Mouse (Mus musculus): ENCODE measurements around the gene Fgfr2. TPM values are rescaled to one million over a fixed set of nuclear protein-coding genes. Genes with fewer than 3 reads are reported as not detected.
"Not testable (repeated sequence)": the region's sequence is repeated elsewhere in the genome, so short reads cannot be mapped to it uniquely, and the experiment has no call there.

Fgfr2 gene
- polyA plus RNA-seq, 1 experiment from 2014 or later: 39.4 TPM

DNA sequence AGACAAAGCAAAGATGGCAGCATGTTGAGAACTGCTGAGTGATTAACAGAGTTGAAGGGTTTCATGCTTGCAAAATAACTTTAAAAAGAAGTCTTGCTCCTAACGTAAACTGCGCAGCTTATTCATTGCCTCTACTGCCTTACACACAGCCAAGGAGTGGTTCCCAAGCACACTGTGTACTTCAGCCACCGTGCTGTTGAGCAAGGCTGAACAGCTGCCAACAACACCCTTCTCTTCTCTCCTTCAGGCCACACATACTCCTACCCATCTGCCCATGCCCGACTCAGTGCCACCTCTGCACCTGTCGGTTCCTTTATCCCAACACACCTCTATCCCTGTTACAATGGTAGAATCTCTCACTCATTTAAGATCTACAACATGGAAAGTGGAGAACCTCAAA, 2620.1 kb downstream of the Fgfr2 start:
- Histone ChIP-seq H3K27ac (no peak overlapping the region), H3K27me3 (no peaks in the 10 kb centered on the region), H3K36me3 (peaks cover 61% of the 10 kb centered on the region), H3K4me1 (replicated peaks) (no peaks in the 10 kb centered on the region), H3K4me2 (replicated peaks) (no peak overlapping the region), H3K9ac (replicated peaks) (no peak overlapping the region), H3K4me3 (replicated peaks) (no peak overlapping the region), H3K9me3 (no peaks in the 10 kb centered on the region)
- 96% methylated on average over 5 of the region's 5 CpGs for WGBS
- ATAC-seq: no peak

GRCm38 (mm10) chr7:130501499-130501898, 2621.7 kb downstream of the Fgfr2 start:
- H3K36me3 ChIP-seq: peaks cover 49% of the 10 kb centered on the region
- no peak overlapping the region for H3K4me2 ChIP-seq (replicated peaks)
- H3K27ac ChIP-seq: no peak overlapping the region
- 85% methylated on average over 1 of the region's 1 CpGs for WGBS
- no peaks in the 10 kb centered on the region for H3K4me1 ChIP-seq (replicated peaks)
- H3K27me3 ChIP-seq: no peaks in the 10 kb centered on the region
- ATAC-seq: no peak
- no peak overlapping the region for H3K4me3 ChIP-seq (replicated peaks)
- H3K9ac ChIP-seq (replicated peaks): no peak overlapping the region
- H3K9me3 ChIP-seq: no peaks in the 10 kb centered on the region

GRCm38 (mm10) chr7:130493346-130493745, 2629.8 kb downstream of the Fgfr2 start:
- WGBS: 93% methylated on average over 3 of the region's 3 CpGs
- Histone ChIP-seq H3K36me3 (peaks cover 9% of the 10 kb centered on the region), H3K4me1 (replicated peaks) (no peaks in the 10 kb centered on the region; the same call in 1 of the 2 replicates), H3K4me3 (replicated peaks) (no peak overlapping the region), H3K27me3 (no peaks in the 10 kb centered on the region), H3K9ac (replicated peaks) (no peak overlapping the region), H3K27ac (no peak overlapping the region), H3K4me2 (replicated peaks) (no peak overlapping the region), H3K9me3 (no peaks in the 10 kb centered on the region)
- ATAC-seq: no peak

- no peak overlapping the region for H3K4me2 ChIP-seq (replicated peaks)
- H3K27me3 ChIP-seq: no peaks in the 10 kb centered on the region
- peaks cover 19% of the 10 kb centered on the region for H3K36me3 ChIP-seq
- no peak for ATAC-seq
- H3K9ac ChIP-seq (replicated peaks): no peak overlapping the region
- H3K27ac ChIP-seq: no peak overlapping the region
- H3K9me3 ChIP-seq: no peaks in the 10 kb centered on the region; the same call in 1 of the 2 replicates
- H3K4me3 ChIP-seq (replicated peaks): no peak overlapping the region
- no peaks in the 10 kb centered on the region; the same call in 1 of the 2 replicates for H3K4me1 ChIP-seq (replicated peaks)
Measured at GRCm38 (mm10) chr7:130492026-130492425, 2631.1 kb downstream of the Fgfr2 start.

GRCm38 (mm10) chr7:130479003-130479402, 2644.1 kb downstream of the Fgfr2 start:
- not testable (repeated sequence) for ATAC-seq; H3K9ac ChIP-seq (replicated peaks); H3K27ac ChIP-seq; H3K9me3 ChIP-seq; H3K4me3 ChIP-seq (replicated peaks); H3K4me2 ChIP-seq (replicated peaks); H3K4me1 ChIP-seq (replicated peaks); H3K27me3 ChIP-seq
- WGBS: 89% methylated on average over 3 of the region's 3 CpGs
- H3K36me3 ChIP-seq: peaks cover 16% of the 10 kb centered on the region

GRCm38 (mm10) chr7:130475970-130476369, 2647.2 kb downstream of the Fgfr2 start:
- Histone ChIP-seq H3K27ac (no peak overlapping the region), H3K9ac (replicated peaks) (no peak overlapping the region), H3K4me1 (replicated peaks) (peaks cover 22% of the 10 kb centered on the region), H3K4me2 (replicated peaks) (no peak overlapping the region), H3K36me3 (peaks cover 11% of the 10 kb centered on the region), H3K9me3 (no peaks in the 10 kb centered on the region), H3K27me3 (peaks cover 7% of the 10 kb centered on the region; the same call in 1 of the 2 replicates), H3K4me3 (replicated peaks) (no peak overlapping the region)
- WGBS: 29% methylated on average over 2 of the region's 2 CpGs
- ATAC-seq: peak; percentile 73; the same call in 1 of the 2 replicates

DNA sequence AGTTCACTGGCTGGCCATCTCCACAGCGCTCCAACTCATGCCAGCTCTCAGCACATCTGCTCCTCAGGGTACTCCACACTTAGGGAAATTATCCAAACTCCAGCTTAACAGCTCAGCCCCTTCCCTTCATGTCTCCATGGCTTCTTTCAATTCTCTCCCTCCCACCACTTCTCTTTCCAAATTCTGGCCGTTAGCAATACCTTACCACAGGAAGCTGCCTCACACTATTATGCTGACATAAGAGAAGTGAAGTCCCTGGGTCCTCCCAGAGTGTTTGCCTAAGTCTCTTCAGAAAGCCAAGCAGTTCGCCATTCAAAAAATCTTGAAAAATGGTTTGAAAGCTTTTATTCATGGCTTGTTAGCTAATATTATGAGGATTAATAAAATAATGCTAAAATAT, 2649.3 kb downstream of the Fgfr2 start:
- Histone ChIP-seq H3K4me2 (replicated peaks) (no peak overlapping the region), H3K27ac (no peak overlapping the region), H3K9ac (replicated peaks) (no peak overlapping the region), H3K9me3 (no peaks in the 10 kb centered on the region), H3K36me3 (0 out of 2 replicates have a peak, but pooled peaks cover under 1% of the 10 kb centered on the region), H3K4me3 (replicated peaks) (no peak overlapping the region), H3K4me1 (replicated peaks) (peaks cover 37% of the 10 kb centered on the region), H3K27me3 (peaks cover 7% of the 10 kb centered on the region; the same call in 1 of the 2 replicates)
- WGBS: 64% methylated on average over 3 of the region's 3 CpGs
- no peak for ATAC-seq

GRCm38 (mm10) chr7:130472683-130473082, 2650.5 kb downstream of the Fgfr2 start:
- 6% methylated on average over 6 of the region's 6 CpGs for WGBS
- no peak overlapping the region for H3K27ac ChIP-seq

GRCm38 (mm10) chr7:130471045-130471444, 2652.1 kb downstream of the Fgfr2 start:
- 8% methylated on average over 6 of the region's 6 CpGs for WGBS
- Histone ChIP-seq H3K36me3 (peaks cover 3% of the 10 kb centered on the region; the same call in 1 of the 2 replicates), H3K27me3 (0 out of 2 replicates have a peak, but pooled peaks cover 9% of the 10 kb centered on the region), H3K9ac (replicated peaks) (no peak overlapping the region), H3K4me2 (replicated peaks) (no peak overlapping the region), H3K27ac (no peak overlapping the region), H3K4me3 (replicated peaks) (no peak overlapping the region), H3K4me1 (replicated peaks) (peaks cover 38% of the 10 kb centered on the region), H3K9me3 (no peaks in the 10 kb centered on the region)
- no peak for ATAC-seq

More at GRCm38 (mm10) chr7:130472683-130473082, 2650.5 kb downstream of the Fgfr2 start:
- Histone ChIP-seq H3K4me2 (replicated peaks) (no peak overlapping the region), H3K9ac (replicated peaks) (no peak overlapping the region), H3K4me1 (replicated peaks) (peaks cover 38% of the 10 kb centered on the region), H3K9me3 (no peaks in the 10 kb centered on the region), H3K4me3 (replicated peaks) (no peak overlapping the region), H3K27me3 (peaks cover 9% of the 10 kb centered on the region; the same call in 1 of the 2 replicates), H3K36me3 (no peaks in the 10 kb centered on the region)
- peak; percentile 67; the same call in 1 of the 2 replicates for ATAC-seq

- no peak overlapping the region for H3K27ac ChIP-seq
- ATAC-seq: no peak
- H3K4me1 ChIP-seq (replicated peaks): 0 out of 2 replicates have a peak, but pooled peaks cover 4% of the 10 kb centered on the region
- no peaks in the 10 kb centered on the region for H3K9me3 ChIP-seq
- H3K4me3 ChIP-seq (replicated peaks): no peak overlapping the region
- peaks cover 34% of the 10 kb centered on the region for H3K36me3 ChIP-seq
- H3K9ac ChIP-seq (replicated peaks): no peak overlapping the region
- no peak overlapping the region for H3K4me2 ChIP-seq (replicated peaks)
- H3K27me3 ChIP-seq: no peaks in the 10 kb centered on the region
- WGBS: 76% methylated on average over 4 of the region's 4 CpGs
Measured at GRCm38 (mm10) chr7:130455587-130456246, 2667.4 kb downstream of the Fgfr2 start.

GRCm38 (mm10) chr7:130454226-130454625, 2668.9 kb downstream of the Fgfr2 start:
- Histone ChIP-seq H3K4me3 (replicated peaks) (no peak overlapping the region), H3K4me2 (replicated peaks) (no peak overlapping the region), H3K27me3 (no peaks in the 10 kb centered on the region), H3K9me3 (no peaks in the 10 kb centered on the region), H3K36me3 (peaks cover 42% of the 10 kb centered on the region), H3K27ac (no peak overlapping the region), H3K4me1 (replicated peaks) (0 out of 2 replicates have a peak, but pooled peaks cover 4% of the 10 kb centered on the region), H3K9ac (replicated peaks) (no peak overlapping the region)
- no peak for ATAC-seq
- WGBS: 96% methylated on average over 3 of the region's 3 CpGs

DNA sequence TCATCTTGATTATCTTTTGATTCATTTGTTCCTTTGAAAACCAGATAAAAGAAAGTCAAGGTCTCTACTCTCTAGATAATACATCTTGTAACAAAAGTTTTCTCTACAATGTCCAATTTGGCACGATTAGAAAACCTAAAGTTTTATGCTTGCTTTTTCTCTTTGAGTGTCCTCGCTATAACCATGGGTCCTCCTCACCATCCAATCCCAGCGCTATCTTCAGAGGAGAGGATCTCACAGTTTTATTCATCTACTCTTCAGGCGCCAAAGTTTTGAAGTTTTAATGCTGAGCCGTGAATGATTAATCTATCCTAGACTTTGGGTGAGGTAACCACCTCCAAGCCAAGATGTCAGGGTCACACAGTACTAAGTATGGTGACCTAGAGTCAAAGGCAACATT, 2687.4 kb downstream of the Fgfr2 start:
- Histone ChIP-seq H3K4me1 (replicated peaks) (no peaks in the 10 kb centered on the region), H3K4me2 (replicated peaks) (no peak overlapping the region), H3K36me3 (no peaks in the 10 kb centered on the region), H3K4me3 (replicated peaks) (no peak overlapping the region), H3K27ac (no peak overlapping the region), H3K27me3 (no peaks in the 10 kb centered on the region), H3K9me3 (no peaks in the 10 kb centered on the region), H3K9ac (replicated peaks) (no peak overlapping the region)
- 93% methylated on average over 5 of the region's 5 CpGs for WGBS
- no peak for ATAC-seq

Measured in midbrain, embryonic 13.5 days (tissue).